Mouse (Mus musculus): ENCODE measurements at regions not wholly inside any gene's neighbourhood (a gene's known extent, or its start where the extent isn't known, plus 50 kb on each side); places are given as distances from the start of the nearest gene placed in this dataset.

DNA sequence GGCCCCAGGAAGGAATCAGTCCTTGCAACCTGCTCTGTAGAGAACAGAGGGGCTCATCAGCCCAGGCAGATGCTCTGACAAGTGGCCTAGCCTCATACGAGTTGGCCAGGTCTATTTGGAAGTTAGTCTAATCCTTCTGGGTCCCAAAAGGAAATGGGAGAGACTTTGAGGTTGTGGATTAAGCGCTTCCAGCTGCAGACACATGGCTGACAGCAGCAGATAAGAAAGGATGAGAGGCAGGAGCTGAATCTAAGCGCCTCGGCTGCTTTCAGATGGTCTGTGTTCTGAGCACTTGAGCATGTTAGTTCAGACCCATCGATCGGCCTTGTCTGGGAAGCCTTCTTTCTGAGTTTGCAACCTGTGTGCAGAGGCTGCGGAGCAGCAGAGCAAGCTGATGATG lies 438.0 kb upstream of the Gm6657 start:
- TF ChIP-seq ZC3H11A (IDR thresholded peaks at IDR 0.05; ENCODE audit: borderline replicate concordance, low read depth, low read length) (no peak), ZNF384 (IDR thresholded peaks at IDR 0.05; ENCODE audit: low read depth, low read length) (no peak), CHD2 (IDR thresholded peaks at IDR 0.05; ENCODE audit: low read depth, low read length) (no peak), HCFC1 (IDR thresholded peaks at IDR 0.05; ENCODE audit: borderline replicate concordance, insufficient read depth, low read length) (no peak), MAFK (IDR thresholded peaks at IDR 0.05; ENCODE audit: insufficient read depth, low read depth, low read length) (no peak)
- DNase-seq (ENCODE audit: low read depth, low spot score), result no peak
- no peak overlapping the region for H3K4me3 ChIP-seq (ENCODE audit: insufficient read depth in 1 of 2, low read depth in 1 of 2, low read length in 2 of 2, poor library complexity in 1 of 2, severe bottlenecking in 1 of 2)
- no peaks in the 10 kb centered on the region for H3K4me1 ChIP-seq (ENCODE audit: control insufficient read depth in 2 of 2, insufficient read depth in 2 of 2, low read length in 2 of 2, poor library complexity in 1 of 2)
- H3K36me3 ChIP-seq (ENCODE audit: control insufficient read depth, insufficient read depth, low read length, poor library complexity, severe bottlenecking), result no peaks in the 10 kb centered on the region
- no peaks in the 10 kb centered on the region for H3K9me3 ChIP-seq (ENCODE audit: control insufficient read depth, insufficient read depth, low read depth, low read length)
- H3K9ac ChIP-seq (ENCODE audit: insufficient read depth, low read depth, low read length, poor library complexity, severe bottlenecking), result no peak overlapping the region
- in situ Hi-C loops (cut with MboI; ENCODE audit: low sequenced_read_pairs in 2 of 2, unreplicated experiment in 2 of 2), result no loop called here
- no peak overlapping the region for H3K27ac ChIP-seq (ENCODE audit: insufficient read depth, low read depth, low read length, poor library complexity, severe bottlenecking)

DNA sequence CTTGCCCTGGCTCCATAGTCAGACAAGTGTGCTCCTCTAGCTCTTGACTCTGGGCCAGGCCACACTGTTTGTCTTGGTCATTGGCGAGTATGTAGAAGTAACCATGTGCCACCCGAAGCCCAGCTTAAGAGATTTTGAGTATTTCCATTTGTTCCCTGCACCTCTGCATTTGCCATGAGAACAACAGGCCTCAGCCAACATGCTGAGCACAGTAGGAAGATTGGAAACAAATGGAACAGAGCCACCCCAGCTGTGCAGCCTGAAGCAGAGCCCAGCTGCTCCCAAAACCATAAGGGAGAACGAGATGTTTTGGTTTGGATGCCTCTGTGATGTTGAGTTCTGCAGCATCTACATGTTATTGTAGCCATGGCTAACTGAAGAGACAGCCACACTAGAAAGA lies 433.1 kb upstream of the Gm6657 start:
- no peak for DNase-seq (ENCODE audit: low read depth, low spot score)
- H3K4me1 ChIP-seq (ENCODE audit: control insufficient read depth in 2 of 2, insufficient read depth in 2 of 2, low read length in 2 of 2, poor library complexity in 1 of 2), result no peaks in the 10 kb centered on the region
- H3K36me3 ChIP-seq (ENCODE audit: control insufficient read depth, insufficient read depth, low read length, poor library complexity, severe bottlenecking), result no peaks in the 10 kb centered on the region
- no peak overlapping the region for H3K9ac ChIP-seq (ENCODE audit: insufficient read depth, low read depth, low read length, poor library complexity, severe bottlenecking)
- no peaks in the 10 kb centered on the region for H3K9me3 ChIP-seq (ENCODE audit: control insufficient read depth, insufficient read depth, low read depth, low read length)
- in situ Hi-C loops (cut with MboI; ENCODE audit: low sequenced_read_pairs in 2 of 2, unreplicated experiment in 2 of 2), result no loop called here
- H3K27ac ChIP-seq (ENCODE audit: insufficient read depth, low read depth, low read length, poor library complexity, severe bottlenecking), result no peak overlapping the region
- no peak for TF ChIP-seq CHD2 (IDR thresholded peaks at IDR 0.05; ENCODE audit: low read depth, low read length)
- TF ChIP-seq HCFC1 (IDR thresholded peaks at IDR 0.05; ENCODE audit: borderline replicate concordance, insufficient read depth, low read length), result no peak
- TF ChIP-seq ZC3H11A (IDR thresholded peaks at IDR 0.05; ENCODE audit: borderline replicate concordance, low read depth, low read length), result no peak
- TF ChIP-seq MAFK (IDR thresholded peaks at IDR 0.05; ENCODE audit: insufficient read depth, low read depth, low read length), result no peak
- TF ChIP-seq ZNF384 (IDR thresholded peaks at IDR 0.05; ENCODE audit: low read depth, low read length), result no peak
- no peak overlapping the region for H3K4me3 ChIP-seq (ENCODE audit: insufficient read depth in 1 of 2, low read depth in 1 of 2, low read length in 2 of 2, poor library complexity in 1 of 2, severe bottlenecking in 1 of 2)

DNA sequence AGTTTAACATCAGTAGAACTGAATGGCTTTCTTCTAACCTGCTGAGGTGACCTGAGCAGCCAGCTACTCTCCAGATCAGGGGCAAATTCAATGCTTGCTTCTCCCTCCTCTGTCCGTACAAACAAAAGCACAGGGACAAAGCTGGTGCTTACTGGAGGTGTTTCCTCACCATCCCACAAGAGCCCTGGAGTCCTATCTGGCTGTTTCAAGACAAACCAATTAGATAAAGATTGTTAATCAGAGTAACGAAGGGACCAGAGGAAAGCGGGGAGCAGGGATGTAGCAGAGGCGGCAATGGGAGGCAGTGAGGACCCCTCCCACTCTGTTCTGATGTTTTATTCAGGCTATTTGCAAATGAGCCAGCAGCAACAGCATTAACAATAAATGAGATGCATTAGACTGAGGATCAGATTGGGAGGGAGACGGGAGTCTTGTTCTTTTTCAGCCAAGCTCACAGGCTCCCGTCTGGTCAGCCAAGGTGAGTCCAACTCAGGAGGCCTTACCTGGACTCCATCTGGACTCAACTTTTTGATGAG lies 418.0 kb upstream of the Gm6657 start:
- in situ Hi-C loops (cut with MboI; ENCODE audit: low sequenced_read_pairs in 2 of 2, unreplicated experiment in 2 of 2), result no loop called here
- no peak overlapping the region for H3K27ac ChIP-seq (ENCODE audit: insufficient read depth, low read depth, low read length, poor library complexity, severe bottlenecking)
- no peaks in the 10 kb centered on the region for H3K4me1 ChIP-seq (ENCODE audit: control insufficient read depth in 2 of 2, insufficient read depth in 2 of 2, low read length in 2 of 2, poor library complexity in 1 of 2)
- H3K9me3 ChIP-seq (ENCODE audit: control insufficient read depth, insufficient read depth, low read depth, low read length), result no peaks in the 10 kb centered on the region
- DNase-seq (ENCODE audit: low read depth, low spot score), result no peak
- no peaks in the 10 kb centered on the region for H3K36me3 ChIP-seq (ENCODE audit: control insufficient read depth, insufficient read depth, low read length, poor library complexity, severe bottlenecking)
- H3K9ac ChIP-seq (ENCODE audit: insufficient read depth, low read depth, low read length, poor library complexity, severe bottlenecking), result no peak overlapping the region
- H3K4me3 ChIP-seq (ENCODE audit: insufficient read depth in 1 of 2, low read depth in 1 of 2, low read length in 2 of 2, poor library complexity in 1 of 2, severe bottlenecking in 1 of 2), result no peak overlapping the region
- no peak for TF ChIP-seq ZNF384 (IDR thresholded peaks at IDR 0.05; ENCODE audit: low read depth, low read length)

DNA sequence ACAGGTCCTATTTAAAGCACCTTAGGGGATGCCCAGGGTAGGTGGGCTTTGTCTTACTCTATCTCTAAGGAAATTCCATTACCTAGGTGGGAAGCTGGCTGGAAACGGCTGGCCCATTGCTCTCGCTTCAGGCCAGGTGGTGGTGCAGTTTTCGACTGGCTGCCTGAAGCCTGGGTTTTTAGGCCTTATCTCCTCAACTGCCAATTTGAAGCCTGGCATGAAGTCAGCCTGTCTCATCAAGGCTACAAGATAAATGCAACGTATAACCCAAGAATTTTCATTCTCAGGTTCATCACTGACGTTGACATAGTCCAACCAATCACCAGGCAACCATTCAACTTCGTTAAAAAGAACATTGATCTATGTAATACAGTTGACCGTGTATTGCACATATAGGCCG lies 417.3 kb upstream of the Gm6657 start:
- no peak overlapping the region for H3K9ac ChIP-seq (ENCODE audit: insufficient read depth, low read depth, low read length, poor library complexity, severe bottlenecking)
- no peak for DNase-seq (ENCODE audit: low read depth, low spot score)
- no peak overlapping the region for H3K27ac ChIP-seq (ENCODE audit: insufficient read depth, low read depth, low read length, poor library complexity, severe bottlenecking)
- H3K9me3 ChIP-seq (ENCODE audit: control insufficient read depth, insufficient read depth, low read depth, low read length), result no peaks in the 10 kb centered on the region
- no peaks in the 10 kb centered on the region for H3K4me1 ChIP-seq (ENCODE audit: control insufficient read depth in 2 of 2, insufficient read depth in 2 of 2, low read length in 2 of 2, poor library complexity in 1 of 2)
- H3K36me3 ChIP-seq (ENCODE audit: control insufficient read depth, insufficient read depth, low read length, poor library complexity, severe bottlenecking), result no peaks in the 10 kb centered on the region
- in situ Hi-C loops (cut with MboI; ENCODE audit: low sequenced_read_pairs in 2 of 2, unreplicated experiment in 2 of 2), result no loop called here
- TF ChIP-seq ZNF384 (IDR thresholded peaks at IDR 0.05; ENCODE audit: low read depth, low read length) (no peak), CHD2 (IDR thresholded peaks at IDR 0.05; ENCODE audit: low read depth, low read length) (no peak), HCFC1 (IDR thresholded peaks at IDR 0.05; ENCODE audit: borderline replicate concordance, insufficient read depth, low read length) (no peak), ZC3H11A (IDR thresholded peaks at IDR 0.05; ENCODE audit: borderline replicate concordance, low read depth, low read length) (no peak), MAFK (IDR thresholded peaks at IDR 0.05; ENCODE audit: insufficient read depth, low read depth, low read length) (no peak)
- H3K4me3 ChIP-seq (ENCODE audit: insufficient read depth in 1 of 2, low read depth in 1 of 2, low read length in 2 of 2, poor library complexity in 1 of 2, severe bottlenecking in 1 of 2), result no peak overlapping the region
